Mouse (Mus musculus): Measurements from ENCODE around the gene Isg20l2. TPM values are rescaled to one million over a fixed set of nuclear protein-coding genes. Genes with fewer than 3 reads are reported as not detected.
A peak's percentile ranks its signal among the peaks of the same experiment; 100 is the strongest.

Isg20l2 gene
- polyA plus RNA-seq, 1 experiment from 2014 or later: 60.7 TPM

DNA sequence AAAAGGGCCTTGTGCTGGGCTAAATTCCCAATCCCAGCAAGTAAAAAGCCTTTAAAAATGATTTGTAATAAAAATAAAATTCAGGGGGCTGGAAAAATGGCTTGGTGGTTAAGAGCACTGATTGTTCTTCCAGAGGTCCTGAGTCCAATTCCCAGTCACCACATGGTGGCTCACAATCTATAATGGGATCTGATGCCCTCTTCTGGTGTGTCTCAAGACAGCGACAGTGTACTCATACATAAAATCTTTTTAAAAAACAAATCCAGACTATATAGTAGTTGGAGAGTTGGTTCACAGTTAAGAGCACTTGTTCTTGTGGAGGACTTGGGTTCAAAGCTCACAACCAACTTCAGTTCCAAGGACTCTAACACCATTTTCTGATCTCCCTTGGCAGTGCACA, 13.1 kb upstream of the Isg20l2 start:
- Histone ChIP-seq H3K27me3 (replicated peaks) (no peaks in the 10 kb centered on the region), H3K9me3 (no peaks in the 10 kb centered on the region), H3K4me1 (peaks cover 6% of the 10 kb centered on the region; the same call in 1 of the 2 replicates), H3K9ac (no peak overlapping the region), H3K4me2 (replicated peaks) (no peak overlapping the region), H3K36me3 (peaks cover 40% of the 10 kb centered on the region), H3K27ac (no peak overlapping the region), H3K4me3 (no peak overlapping the region)
- ATAC-seq (ENCODE audit: low FRiP score, low read depth): no peak
- 93% methylated on average over 1 of the region's 1 CpGs for WGBS

DNA sequence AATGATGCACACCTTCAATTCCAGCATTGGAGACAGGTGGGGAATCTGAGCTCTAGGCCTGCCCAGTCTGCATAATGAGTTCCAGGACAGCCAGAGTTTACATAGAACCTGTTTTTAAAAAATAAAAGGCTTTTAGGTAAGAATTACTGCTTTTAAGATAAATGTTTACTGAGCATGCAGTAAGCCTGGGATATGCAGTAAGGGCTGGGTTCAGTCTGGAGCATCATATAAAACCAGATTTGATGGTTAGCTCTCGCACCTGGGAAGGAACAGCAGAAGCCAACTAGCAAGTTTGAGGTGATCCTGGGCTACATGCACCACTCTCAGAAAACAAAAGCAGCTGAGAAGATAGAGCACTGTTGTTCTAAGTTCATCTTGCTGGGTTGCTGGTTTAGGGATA, 11.6 kb upstream of the Isg20l2 start:
- H3K4me1 ChIP-seq: peaks cover 6% of the 10 kb centered on the region; the same call in 1 of the 2 replicates
- peaks cover 51% of the 10 kb centered on the region for H3K36me3 ChIP-seq
- no peak overlapping the region for H3K27ac ChIP-seq
- no peaks in the 10 kb centered on the region for H3K27me3 ChIP-seq (replicated peaks)
- ATAC-seq (ENCODE audit: low FRiP score, low read depth): no peak
- H3K9me3 ChIP-seq: no peaks in the 10 kb centered on the region
- no peak overlapping the region for H3K4me3 ChIP-seq
- whole genome bisulfite sequencing: 96% methylated on average over 1 of the region's 1 CpGs
- no peak overlapping the region for H3K9ac ChIP-seq
- peak overlapping the region; percentile 88; the same call in 1 of the 2 replicates for H3K4me2 ChIP-seq (replicated peaks)

GRCm38 (mm10) chr3:87919336-87920108, 10.6 kb upstream of the Isg20l2 start, which contains the start of gene Mrpl24:
TSS of gene Mrpl24 (plus strand) at chr3:87919506.
- Histone ChIP-seq H3K27ac (peak within 1 kb of the TSS; percentile 48), H3K9me3 (no peaks in the 10 kb centered on the region), H3K4me2 (replicated peaks) (peak within 1 kb of the TSS; percentile 88), H3K36me3 (peaks cover 51% of the 10 kb centered on the region), H3K9ac (peak within 1 kb of the TSS; percentile 64), H3K27me3 (replicated peaks) (no peaks in the 10 kb centered on the region), H3K4me1 (peaks cover 6% of the 10 kb centered on the region; the same call in 1 of the 2 replicates), H3K4me3 (peak within 1 kb of the TSS; percentile 66)
- peak; percentile 80 for ATAC-seq (ENCODE audit: low FRiP score, low read depth)
- under 1% methylated on average over 30 of the region's 30 CpGs for WGBS

DNA sequence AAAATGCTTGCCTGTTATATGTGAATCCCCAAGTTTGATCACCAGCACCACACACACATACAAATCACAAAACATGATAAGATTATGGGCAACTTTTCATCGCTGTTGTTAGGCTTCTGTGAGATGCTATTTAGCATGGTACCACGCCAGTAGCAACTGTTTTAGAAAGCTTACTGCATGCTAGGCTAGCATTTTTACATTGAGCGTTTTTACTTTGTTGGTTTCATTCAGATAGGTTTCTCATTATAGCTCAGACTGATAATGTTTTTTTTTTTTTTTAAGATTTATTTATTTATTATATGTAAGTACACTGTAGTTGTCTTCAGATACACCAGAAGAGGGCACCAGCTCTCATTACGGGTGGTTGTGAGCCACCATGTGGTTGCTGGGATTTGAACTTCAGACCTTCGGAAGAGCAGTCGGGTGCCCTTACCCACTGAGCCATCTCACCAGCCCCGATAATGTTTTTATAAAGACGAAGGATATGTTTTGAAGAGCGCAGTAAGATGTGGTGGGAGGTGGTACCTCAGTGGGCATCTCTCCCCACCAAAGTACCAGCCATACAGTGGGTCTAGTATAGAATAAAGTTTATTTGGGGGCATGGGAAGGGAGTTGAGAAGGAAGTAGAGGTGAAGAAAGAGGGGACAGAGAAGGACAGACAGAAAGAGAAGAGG, 9.7 kb upstream of the Isg20l2 start:
- H3K9me3 ChIP-seq: no peaks in the 10 kb centered on the region
- H3K27ac ChIP-seq: no peak overlapping the region
- 69% methylated on average over 9 of the region's 9 CpGs for WGBS
- H3K27me3 ChIP-seq (replicated peaks): no peaks in the 10 kb centered on the region
- peak overlapping the region; percentile 66 for H3K4me3 ChIP-seq
- peak overlapping the region; percentile 88 for H3K4me2 ChIP-seq (replicated peaks)
- H3K9ac ChIP-seq: 0 out of 2 replicates have a peak overlapping the region, but pooled peaks have one; percentile 64
- peaks cover 51% of the 10 kb centered on the region for H3K36me3 ChIP-seq
- H3K4me1 ChIP-seq: peaks cover 6% of the 10 kb centered on the region; the same call in 1 of the 2 replicates
- no peak for ATAC-seq (ENCODE audit: low FRiP score, low read depth)

- H3K36me3 ChIP-seq: peaks cover 60% of the 10 kb centered on the region
- no peak overlapping the region for H3K4me2 ChIP-seq (replicated peaks)
- no peak overlapping the region for H3K4me3 ChIP-seq
- 93% methylated on average over 7 of the region's 7 CpGs for WGBS
- no peak for ATAC-seq (ENCODE audit: low FRiP score, low read depth)
- no peaks in the 10 kb centered on the region for H3K9me3 ChIP-seq
- no peaks in the 10 kb centered on the region for H3K27me3 ChIP-seq (replicated peaks)
- no peak overlapping the region for H3K9ac ChIP-seq
- peaks cover 11% of the 10 kb centered on the region for H3K4me1 ChIP-seq
- no peak overlapping the region for H3K27ac ChIP-seq
Observed at GRCm38 (mm10) chr3:87924996-87925395, 5.1 kb upstream of the Isg20l2 start.

- ATAC-seq (ENCODE audit: low FRiP score, low read depth): no peak
- H3K36me3 ChIP-seq: peaks cover 63% of the 10 kb centered on the region
Observed at GRCm38 (mm10) chr3:87927452-87927851, 2.7 kb upstream of the Isg20l2 start.

DNA sequence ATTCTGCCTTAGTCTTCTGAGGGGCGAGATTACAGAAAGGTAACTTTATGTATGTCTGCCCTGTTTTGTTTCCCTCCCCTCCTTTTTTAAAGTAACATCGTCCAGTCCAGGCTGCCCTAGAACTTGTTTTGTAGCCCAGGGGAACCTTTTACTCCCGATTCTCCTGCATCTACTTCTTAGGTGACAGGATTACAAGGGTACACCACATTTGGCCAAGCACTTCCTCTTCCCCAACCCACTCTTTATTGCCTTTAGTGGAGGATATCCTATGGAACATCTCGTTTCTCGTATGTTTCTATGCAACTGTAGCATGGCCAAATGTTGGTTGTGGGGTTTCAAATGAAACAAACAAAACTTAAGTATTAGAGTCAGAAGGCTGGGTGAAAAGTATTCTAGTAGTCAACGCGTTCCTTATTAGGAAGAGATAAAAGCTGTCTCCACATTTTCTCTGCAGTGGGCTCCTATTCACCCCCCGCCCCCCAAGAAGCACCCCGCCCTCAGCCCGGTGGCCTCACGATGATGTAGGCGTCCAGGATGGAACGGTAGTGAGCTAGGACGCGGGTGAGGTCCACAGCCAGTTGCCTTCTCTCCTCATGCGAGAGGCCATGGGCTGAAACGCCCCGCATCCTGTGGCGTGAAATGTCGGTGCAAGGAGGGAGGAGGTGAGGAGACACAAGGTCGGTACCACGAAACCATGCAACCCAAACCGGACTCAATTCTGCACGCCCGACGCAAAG, 605 bp upstream of the Isg20l2 start:
- peak; percentile 63 for ATAC-seq (ENCODE audit: low FRiP score, low read depth)
- Histone ChIP-seq H3K27ac (0 out of 2 replicates have a peak overlapping the region, but pooled peaks have one; percentile 81), H3K4me3 (peak overlapping the region; percentile 98), H3K4me1 (peaks cover 26% of the 10 kb centered on the region), H3K27me3 (replicated peaks) (no peaks in the 10 kb centered on the region), H3K4me2 (replicated peaks) (peak overlapping the region; percentile 78), H3K36me3 (peaks cover 57% of the 10 kb centered on the region), H3K9me3 (no peaks in the 10 kb centered on the region), H3K9ac (peak overlapping the region; percentile 87)
- 7% methylated on average over 26 of the region's 26 CpGs for WGBS

More at GRCm38 (mm10) chr3:87927452-87927851, 2.7 kb upstream of the Isg20l2 start:
- Histone ChIP-seq H3K4me1 (peaks cover 26% of the 10 kb centered on the region), H3K9me3 (no peaks in the 10 kb centered on the region), H3K4me2 (replicated peaks) (no peak overlapping the region), H3K27ac (no peak overlapping the region), H3K27me3 (replicated peaks) (no peaks in the 10 kb centered on the region), H3K9ac (no peak overlapping the region), H3K4me3 (no peak overlapping the region)
- 93% methylated on average over 5 of the region's 5 CpGs for WGBS

DNA sequence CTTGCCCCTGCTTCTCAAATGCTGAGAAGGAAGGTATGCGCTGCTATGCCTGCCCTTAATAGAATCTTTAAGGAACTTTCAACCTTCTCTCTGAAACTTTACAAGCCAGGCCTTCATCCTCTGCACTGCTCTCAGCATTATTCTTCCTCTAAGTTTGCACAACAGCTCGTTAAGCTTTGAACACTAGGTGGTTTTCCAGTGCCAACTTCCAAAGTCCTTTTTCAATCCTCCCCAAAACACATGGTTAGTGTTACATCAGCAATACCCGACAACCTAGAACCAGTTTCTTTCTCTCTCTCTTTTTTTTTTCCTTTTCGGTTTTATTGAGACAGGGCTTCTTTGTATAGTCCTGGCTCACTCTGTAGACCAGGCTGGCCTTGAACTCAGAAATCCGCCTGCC, 3.9 kb downstream of the Isg20l2 start:
- H3K27ac ChIP-seq: no peak overlapping the region
- ATAC-seq (ENCODE audit: low FRiP score, low read depth): no peak
- WGBS: 86% methylated on average over 5 of the region's 5 CpGs
- no peak overlapping the region for H3K4me3 ChIP-seq
- H3K27me3 ChIP-seq (replicated peaks): no peaks in the 10 kb centered on the region
- peaks cover 55% of the 10 kb centered on the region for H3K36me3 ChIP-seq
- no peaks in the 10 kb centered on the region for H3K9me3 ChIP-seq
- H3K9ac ChIP-seq: no peak overlapping the region
- no peak overlapping the region for H3K4me2 ChIP-seq (replicated peaks)
- H3K4me1 ChIP-seq: peaks cover 30% of the 10 kb centered on the region

GRCm38 (mm10) chr3:87934501-87934900, 4.4 kb downstream of the Isg20l2 start:
- H3K4me1 ChIP-seq: peaks cover 25% of the 10 kb centered on the region
- ATAC-seq (ENCODE audit: low FRiP score, low read depth): no peak
- 82% methylated on average over 4 of the region's 4 CpGs for WGBS
- no peak overlapping the region for H3K4me3 ChIP-seq
- H3K27me3 ChIP-seq (replicated peaks): no peaks in the 10 kb centered on the region
- no peak overlapping the region for H3K27ac ChIP-seq
- H3K9ac ChIP-seq: no peak overlapping the region
- no peaks in the 10 kb centered on the region for H3K9me3 ChIP-seq
- peaks cover 60% of the 10 kb centered on the region for H3K36me3 ChIP-seq
- H3K4me2 ChIP-seq (replicated peaks): no peak overlapping the region

- Histone ChIP-seq H3K4me1 (peaks cover 24% of the 10 kb centered on the region), H3K27ac (no peak overlapping the region), H3K36me3 (peaks cover 67% of the 10 kb centered on the region), H3K4me3 (no peak overlapping the region), H3K9me3 (no peaks in the 10 kb centered on the region), H3K4me2 (replicated peaks) (no peak overlapping the region), H3K9ac (no peak overlapping the region), H3K27me3 (replicated peaks) (no peaks in the 10 kb centered on the region)
- ATAC-seq (ENCODE audit: low FRiP score, low read depth): no peak
- WGBS: 76% methylated on average over 4 of the region's 4 CpGs
Observed at GRCm38 (mm10) chr3:87935201-87935600, 5.1 kb downstream of the Isg20l2 start.

DNA sequence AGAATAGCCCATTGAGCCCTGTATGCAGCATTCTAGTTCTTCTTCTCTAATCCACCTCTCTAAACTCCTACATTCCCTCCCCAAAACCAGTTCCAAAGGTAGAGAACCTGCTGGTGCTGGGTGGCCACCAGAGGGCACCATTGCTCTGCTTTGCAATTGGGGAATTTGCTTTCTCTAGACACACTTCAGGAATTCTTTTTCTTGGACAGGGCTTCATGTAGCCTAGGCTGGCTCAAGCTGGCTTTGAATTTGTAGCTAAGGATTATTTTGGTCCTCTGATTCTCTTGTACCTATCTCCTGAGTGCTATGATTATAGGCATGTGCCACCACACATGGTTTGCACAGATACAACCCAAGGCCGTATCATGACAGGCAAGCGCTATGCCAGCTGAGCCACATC, 5.7 kb downstream of the Isg20l2 start:
- H3K4me1 ChIP-seq: peaks cover 23% of the 10 kb centered on the region
- H3K36me3 ChIP-seq: peaks cover 70% of the 10 kb centered on the region
- no peaks in the 10 kb centered on the region for H3K27me3 ChIP-seq (replicated peaks)
- 99% methylated on average over 2 of the region's 2 CpGs for WGBS
- no peak overlapping the region for H3K4me3 ChIP-seq
- no peaks in the 10 kb centered on the region for H3K9me3 ChIP-seq
- H3K9ac ChIP-seq: no peak overlapping the region
- no peak overlapping the region for H3K4me2 ChIP-seq (replicated peaks)
- ATAC-seq (ENCODE audit: low FRiP score, low read depth): no peak
- no peak overlapping the region for H3K27ac ChIP-seq

GRCm38 (mm10) chr3:87940611-87941010, 10.5 kb downstream of the Isg20l2 start:
- H3K36me3 ChIP-seq: peaks cover 60% of the 10 kb centered on the region
- 60% methylated on average over 5 of the region's 5 CpGs for WGBS
- no peak overlapping the region for H3K27ac ChIP-seq
- H3K4me3 ChIP-seq: no peak overlapping the region
- no peaks in the 10 kb centered on the region for H3K27me3 ChIP-seq (replicated peaks)
- no peaks in the 10 kb centered on the region for H3K9me3 ChIP-seq
- ATAC-seq (ENCODE audit: low FRiP score, low read depth): no peak
- H3K4me2 ChIP-seq (replicated peaks): no peak overlapping the region
- no peak overlapping the region for H3K9ac ChIP-seq
- peaks cover 21% of the 10 kb centered on the region for H3K4me1 ChIP-seq

Data from neural tube, embryonic 12.5 days (tissue).